Mouse (Mus musculus) hindbrain, embryonic 11.5 days (tissue): ENCODE measurements around the gene Txnip. TPM values are rescaled to one million over a fixed set of nuclear protein-coding genes. Genes with fewer than 3 reads are reported as not detected.

ENCODE experiments used
- ATAC-seq: fragments of 200-750 bp; cut with Nextera tagmentation; 2 replicates; pipeline ENCODE4 v1.8.0; 2017; ENCODE audit warnings: mild to moderate bottlenecking, moderate TSS enrichment, moderate library complexity; ENCODE audit not compliant: low FRiP score
- DNase-seq: peaks from one replicate; pipeline ENCODE4 v3.0.0-alpha.2; 2015; ENCODE audit warnings: low spot score
- H3K27ac ChIP-seq: fragments of 300-500 bp; sonication (generic); 2 replicates; pipeline ENCODE4 v1.5.1; 2014; ENCODE audit warnings: mild to moderate bottlenecking, low read depth, low read length
- H3K27me3 ChIP-seq: fragments of 300-500 bp; sonication (generic); 2 replicates; pipeline ENCODE4 v1.6.1; 2014; ENCODE audit warnings: mild to moderate bottlenecking, low read length, moderate library complexity, mixed read lengths; ENCODE audit not compliant: control insufficient read depth, insufficient read depth
- H3K36me3 ChIP-seq: fragments of 300-500 bp; sonication (generic); 2 replicates; pipeline ENCODE4 v1.6.1; 2014; ENCODE audit warnings: mild to moderate bottlenecking, low read length, moderate library complexity, mixed read lengths; ENCODE audit not compliant: control insufficient read depth, insufficient read depth
- H3K4me1 ChIP-seq: fragments of 300-500 bp; sonication (generic); replicated peaks from 2 replicates; pipeline ENCODE4 v1.6.1; 2014; ENCODE audit warnings: low read length, mixed read lengths; ENCODE audit not compliant: control insufficient read depth, insufficient read depth
- H3K4me2 ChIP-seq: fragments of 300-500 bp; sonication (generic); replicated peaks from 2 replicates; pipeline ENCODE4 v1.6.1; 2014; ENCODE audit warnings: mild to moderate bottlenecking, low read depth, low read length
- H3K4me3 ChIP-seq: fragments of 300-500 bp; sonication (generic); 2 replicates; pipeline ENCODE4 v1.5.1; 2014; ENCODE audit warnings: low read depth, low read length
- H3K9ac ChIP-seq: fragments of 300-500 bp; sonication (generic); 2 replicates; pipeline ENCODE4 v1.6.1; 2014; ENCODE audit warnings: low read depth, low read length
- H3K9me3 ChIP-seq: fragments of 300-500 bp; sonication (generic); 2 replicates; pipeline ENCODE4 v1.6.1; 2016; ENCODE audit warnings: low read length; ENCODE audit not compliant: control insufficient read depth
- WGBS: fragments of 180-500 bp; shearing (Covaris S2); extraction: QIAGEN DNeasy Blood & Tissue Kit; methylation state at CpG from one replicate; pipeline ENCODE4 v1.1.7; 2014; 5-methylcytosine and 5-hydroxymethylcytosine counted together
- polyA plus RNA-seq: library from polyadenylated mRNA; unstranded; fragments of >200 nt; fragmentation: Nextera tagmentation; extraction: Ambion mirVana; gene quantifications from 2 replicates; pipeline ENCODE4 v1.2.1, GENCODE M21; 2014

The Txnip gene
- polyA plus RNA-seq, 1 experiment from 2014 or later, result 53.4 TPM

DNA sequence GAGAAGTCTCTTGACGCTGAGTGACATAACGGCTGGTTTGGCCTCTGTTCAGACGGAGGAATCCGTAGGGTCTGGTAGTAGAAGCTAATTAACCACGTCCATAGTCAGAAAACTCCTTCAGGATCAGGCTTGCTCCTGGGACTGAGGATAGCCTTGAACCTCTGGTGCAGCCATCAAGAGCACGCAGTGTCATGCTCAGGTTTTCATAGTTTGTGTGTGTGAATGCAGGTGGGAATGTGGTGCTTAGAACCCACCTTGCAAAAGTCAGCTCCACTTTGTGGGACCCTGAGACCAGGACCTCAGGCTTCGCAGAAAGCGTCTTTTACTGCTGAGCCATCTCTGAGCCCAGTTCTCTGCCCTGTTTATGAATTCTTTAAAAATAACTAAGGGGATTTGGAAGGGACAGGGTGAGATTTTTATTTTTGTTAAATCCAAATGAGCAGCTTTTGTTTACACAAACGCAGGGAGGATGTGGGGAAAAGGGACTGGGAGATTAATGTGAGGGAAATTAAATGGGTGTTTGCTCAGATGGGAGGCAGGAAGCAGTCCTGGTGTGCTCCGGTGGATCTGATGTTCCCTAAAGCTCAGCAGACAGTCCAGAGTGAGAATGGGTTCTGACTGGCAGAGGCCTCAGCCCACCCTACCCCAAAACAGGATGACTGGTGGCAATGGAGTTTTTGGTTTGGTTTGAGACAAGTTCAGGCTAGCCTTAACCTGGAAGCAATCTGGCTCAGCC is 4.4 kb downstream of the Txnip start:
- H3K4me1 ChIP-seq, result no peaks in the 10 kb centered on the region; the same call in 1 of the 2 replicates

DNA sequence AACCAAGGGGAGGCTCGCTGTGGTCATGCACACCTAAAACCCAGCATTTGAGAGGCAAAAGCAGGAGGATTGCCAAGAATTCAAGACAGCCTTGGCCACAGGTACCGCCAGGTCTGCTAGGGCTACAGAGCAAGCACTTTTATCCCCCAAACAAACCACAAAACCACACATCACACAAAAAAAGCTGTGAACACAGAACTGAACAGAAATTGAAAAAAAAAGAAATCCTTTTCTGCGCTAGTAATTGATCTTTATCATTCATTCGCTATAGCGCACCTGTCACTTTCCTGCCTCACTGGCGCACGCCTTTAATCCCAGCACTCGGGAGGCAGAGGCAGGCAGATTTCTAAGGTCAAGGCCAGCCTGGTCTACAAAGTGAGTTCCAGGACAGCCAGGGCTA is 5.5 kb downstream of the Txnip start:
- H3K27me3 ChIP-seq, result no peaks in the 10 kb centered on the region
- 96% methylated on average over 8 of the region's 8 CpGs for WGBS
- H3K4me1 ChIP-seq, result no peaks in the 10 kb centered on the region; the same call in 1 of the 2 replicates
- no peak overlapping the region for H3K9ac ChIP-seq
- DNase-seq (no peak), ATAC-seq (no peak)
- H3K9me3 ChIP-seq, result no peaks in the 10 kb centered on the region
- no peak overlapping the region for H3K4me3 ChIP-seq
- H3K4me2 ChIP-seq, result no peak overlapping the region
- no peaks in the 10 kb centered on the region for H3K36me3 ChIP-seq
- no peak overlapping the region for H3K27ac ChIP-seq

More for the DNA sequence above, 4.4 kb downstream of the Txnip start:
- Histone ChIP-seq H3K4me3 (no peak overlapping the region), H3K27ac (0 out of 2 replicates have a peak overlapping the region, but pooled peaks have one; percentile 6), H3K4me2 (no peak overlapping the region), H3K27me3 (no peaks in the 10 kb centered on the region), H3K36me3 (no peaks in the 10 kb centered on the region), H3K9ac (no peak overlapping the region), H3K9me3 (no peaks in the 10 kb centered on the region)
- ATAC-seq (no peak), DNase-seq (no peak)
- WGBS, result 64% methylated on average over 10 of the region's 10 CpGs

DNA sequence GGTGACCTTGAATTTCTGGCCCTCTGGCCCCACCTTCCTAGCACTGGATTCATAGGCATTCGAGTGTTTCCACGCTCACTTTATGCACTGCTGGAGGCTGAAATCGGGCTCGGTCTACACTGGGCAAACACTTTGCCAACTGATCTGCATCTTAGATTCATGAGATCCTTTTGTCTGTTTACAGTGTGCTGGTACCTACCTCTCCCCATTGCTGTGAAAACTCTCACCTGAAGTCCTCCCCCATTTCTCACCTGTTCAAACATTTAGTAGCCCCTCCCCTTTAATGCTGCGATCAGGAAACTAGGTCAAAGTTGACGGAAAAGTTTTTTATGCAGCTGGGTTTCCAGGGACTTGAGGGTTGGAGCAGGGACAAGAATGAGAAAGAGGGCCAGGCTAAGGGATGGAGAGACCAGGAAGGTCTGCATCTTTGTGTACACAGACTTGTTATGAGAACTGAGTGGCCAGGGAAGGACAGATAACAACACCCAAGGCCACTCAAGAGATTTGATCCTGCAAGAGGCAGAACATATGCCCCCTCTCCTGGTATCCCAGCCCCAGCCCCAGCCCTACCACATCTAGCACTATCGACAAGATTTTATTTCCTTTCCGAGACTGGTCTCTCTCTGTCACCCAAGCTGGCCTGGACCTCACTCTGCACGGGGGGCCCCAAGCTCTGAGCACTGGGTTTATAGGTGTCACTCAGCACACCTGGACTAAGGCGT is 6.3 kb downstream of the Txnip start:
- peak overlapping the region; percentile 24; the same call in 1 of the 2 replicates for H3K27ac ChIP-seq
- ATAC-seq (no peak), DNase-seq (no peak)
- no peaks in the 10 kb centered on the region for H3K36me3 ChIP-seq
- H3K4me1 ChIP-seq, result no peaks in the 10 kb centered on the region; the same call in 1 of the 2 replicates
- H3K4me3 ChIP-seq, result no peak overlapping the region
- 71% methylated on average over 10 of the region's 10 CpGs for WGBS
- no peaks in the 10 kb centered on the region for H3K9me3 ChIP-seq
- no peaks in the 10 kb centered on the region for H3K27me3 ChIP-seq
- no peak overlapping the region for H3K9ac ChIP-seq
- H3K4me2 ChIP-seq, result no peak overlapping the region

DNA sequence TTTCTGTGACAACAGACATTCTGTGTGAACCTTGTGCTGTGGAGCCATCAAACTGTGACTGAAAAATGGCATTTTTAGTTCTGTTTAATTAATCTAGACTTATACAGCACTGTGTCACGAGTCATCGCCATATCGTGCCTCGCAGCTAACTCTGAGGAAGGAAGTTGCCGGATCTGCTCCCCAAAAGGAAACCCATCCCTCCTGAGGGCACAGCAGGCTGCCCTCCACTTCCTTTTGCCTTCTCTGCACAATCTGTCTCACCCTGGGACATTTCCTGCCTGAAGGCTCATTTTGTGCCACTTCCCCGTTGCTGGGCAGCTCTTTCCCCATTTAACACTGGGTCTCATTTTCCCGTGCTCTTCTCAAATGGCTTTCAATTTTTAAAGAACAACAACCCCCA is 6.9 kb downstream of the Txnip start:
- no peaks in the 10 kb centered on the region for H3K36me3 ChIP-seq
- H3K4me1 ChIP-seq, result no peaks in the 10 kb centered on the region; the same call in 1 of the 2 replicates
- no peak overlapping the region for H3K4me3 ChIP-seq
- no peak for DNase-seq
- H3K27me3 ChIP-seq, result no peaks in the 10 kb centered on the region
- ATAC-seq, result no peak
- H3K9ac ChIP-seq, result no peak overlapping the region
- H3K9me3 ChIP-seq, result no peaks in the 10 kb centered on the region
- H3K27ac ChIP-seq, result peak overlapping the region; percentile 24; the same call in 1 of the 2 replicates
- H3K4me2 ChIP-seq, result no peak overlapping the region
- 58% methylated on average over 7 of the region's 7 CpGs for WGBS

GRCm38 (mm10) chr3:96565105-96565504 is 7.3 kb downstream of the Txnip start:
- Histone ChIP-seq H3K27ac (no peak overlapping the region), H3K9me3 (no peaks in the 10 kb centered on the region), H3K36me3 (no peaks in the 10 kb centered on the region), H3K4me3 (no peak overlapping the region), H3K4me1 (no peaks in the 10 kb centered on the region; the same call in 1 of the 2 replicates), H3K4me2 (no peak overlapping the region), H3K27me3 (no peaks in the 10 kb centered on the region), H3K9ac (no peak overlapping the region)
- WGBS, result 94% methylated on average over 2 of the region's 3 CpGs
- DNase-seq (no peak), ATAC-seq (no peak)

GRCm38 (mm10) chr3:96566661-96567450 is 9.1 kb downstream of the Txnip start:
- no peak overlapping the region for H3K27ac ChIP-seq

DNA sequence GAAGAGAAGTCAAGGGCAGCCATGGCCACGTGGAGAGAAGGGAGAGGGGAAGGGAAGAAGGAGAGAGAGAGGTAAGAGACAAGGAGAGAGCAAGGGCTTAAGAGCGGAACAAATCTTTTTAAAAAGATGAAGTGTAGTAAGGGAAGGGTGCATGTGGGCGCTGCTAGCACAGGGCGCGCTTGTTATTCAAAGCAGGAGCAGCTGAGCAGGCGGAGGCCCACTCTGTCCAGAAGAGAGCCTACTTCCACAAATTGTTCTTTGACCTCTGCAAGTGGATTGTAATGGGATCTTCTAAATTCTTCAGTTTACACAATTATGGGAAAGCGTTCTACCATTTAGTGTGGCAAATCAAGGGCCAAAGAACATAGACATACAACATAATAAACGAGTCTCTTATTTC is 10.8 kb downstream of the Txnip start:
- ATAC-seq (no peak), DNase-seq (no peak)
- Histone ChIP-seq H3K4me1 (no peaks in the 10 kb centered on the region), H3K4me2 (no peak overlapping the region), H3K27me3 (no peaks in the 10 kb centered on the region), H3K27ac (no peak overlapping the region), H3K9me3 (no peaks in the 10 kb centered on the region), H3K36me3 (no peaks in the 10 kb centered on the region), H3K4me3 (no peak overlapping the region), H3K9ac (no peak overlapping the region)
- 75% methylated on average over 8 of the region's 8 CpGs for WGBS

More at GRCm38 (mm10) chr3:96566661-96567450, 9.1 kb downstream of the Txnip start:
- Histone ChIP-seq H3K9me3 (no peaks in the 10 kb centered on the region), H3K4me2 (no peak overlapping the region), H3K9ac (no peak overlapping the region), H3K4me3 (no peak overlapping the region), H3K4me1 (no peaks in the 10 kb centered on the region), H3K27me3 (no peaks in the 10 kb centered on the region), H3K36me3 (no peaks in the 10 kb centered on the region)
- ATAC-seq (no peak), DNase-seq (no peak)
- 91% methylated on average over 8 of the region's 8 CpGs for WGBS

DNA sequence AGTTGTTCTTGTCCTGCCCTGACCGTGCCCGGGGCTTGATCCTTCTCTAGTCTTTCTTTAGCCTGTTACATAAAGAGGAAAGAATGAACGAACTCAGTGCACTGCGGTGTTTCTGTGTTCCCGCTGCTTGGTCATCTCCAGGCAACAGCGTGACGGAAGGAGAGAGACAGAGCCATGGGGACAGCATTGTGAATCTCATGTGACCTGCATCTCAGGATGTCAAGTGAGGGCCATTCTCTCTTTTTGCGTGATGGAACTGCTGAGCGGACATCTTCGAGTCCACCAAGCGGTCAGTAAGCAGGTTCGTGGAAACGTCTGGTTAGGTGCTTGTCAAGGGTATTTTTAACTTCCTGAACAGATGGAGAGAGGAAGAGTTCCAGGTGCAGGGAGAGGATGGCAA is 11.7 kb downstream of the Txnip start:
- Histone ChIP-seq H3K4me3 (no peak overlapping the region), H3K27ac (no peak overlapping the region), H3K27me3 (no peaks in the 10 kb centered on the region), H3K4me1 (no peaks in the 10 kb centered on the region), H3K36me3 (no peaks in the 10 kb centered on the region), H3K9me3 (no peaks in the 10 kb centered on the region), H3K4me2 (no peak overlapping the region), H3K9ac (no peak overlapping the region)
- DNase-seq (no peak), ATAC-seq (no peak)
- 83% methylated on average over 13 of the region's 13 CpGs for WGBS
